Mouse (Mus musculus): ENCODE results near the gene Castor1. TPM values are rescaled to one million over a fixed set of nuclear protein-coding genes. Genes with fewer than 3 reads are reported as not detected.

Castor1 gene
- polyA plus RNA-seq, 1 experiment = 1.4 TPM

- H3K4me1 ChIP-seq = peaks cover 48% of the 10 kb centered on the region
- H3K36me3 ChIP-seq (replicated peaks; ENCODE audit: low read length) = no peaks in the 10 kb centered on the region
- H3K27me3 ChIP-seq (replicated peaks) = peaks cover 67% of the 10 kb centered on the region
- peaks cover 7% of the 10 kb centered on the region for H3K9me3 ChIP-seq
- TF ChIP-seq GATA1 (IDR thresholded peaks at IDR 0.05; ENCODE audit: borderline replicate concordance, low read length) (no peak), FLI1 (IDR thresholded peaks at IDR 0.05; ENCODE audit: low read length) (no peak)
- H3K4me3 ChIP-seq (replicated peaks) = peak within 1 kb of the TSS; percentile 65
Measured at GRCm38 (mm10) chr11:4256846-4257607, 39.0 kb downstream of the Castor1 start, which contains the start of gene Lif. Lif (plus strand) TSS chr11:4257557.

GRCm38 (mm10) chr11:4257756-4258155, 39.7 kb downstream of the Castor1 start:
- TF ChIP-seq FLI1 (IDR thresholded peaks at IDR 0.05; ENCODE audit: low read length) (no peak), GATA1 (IDR thresholded peaks at IDR 0.05; ENCODE audit: borderline replicate concordance, low read length) (no peak)
- H3K9me3 ChIP-seq = peaks cover 6% of the 10 kb centered on the region
- no peaks in the 10 kb centered on the region for H3K36me3 ChIP-seq (replicated peaks; ENCODE audit: low read length)
- peaks cover 73% of the 10 kb centered on the region for H3K27me3 ChIP-seq (replicated peaks)
- H3K4me3 ChIP-seq (replicated peaks) = peak overlapping the region; percentile 65
- H3K4me1 ChIP-seq = peaks cover 52% of the 10 kb centered on the region

- Histone ChIP-seq H3K36me3 (replicated peaks; ENCODE audit: low read length) (no peaks in the 10 kb centered on the region), H3K4me1 (peaks cover 54% of the 10 kb centered on the region), H3K9me3 (no peaks in the 10 kb centered on the region), H3K4me3 (replicated peaks) (peak overlapping the region; percentile 87), H3K27me3 (replicated peaks) (peaks cover 76% of the 10 kb centered on the region)
- TF ChIP-seq FLI1 (IDR thresholded peaks at IDR 0.05; ENCODE audit: low read length) (no peak), GATA1 (IDR thresholded peaks at IDR 0.05; ENCODE audit: borderline replicate concordance, low read length) (no peak)
Measured at GRCm38 (mm10) chr11:4258657-4259082, 40.6 kb downstream of the Castor1 start.

- H3K36me3 ChIP-seq (replicated peaks; ENCODE audit: low read length) = no peaks in the 10 kb centered on the region
- peaks cover 69% of the 10 kb centered on the region for H3K4me1 ChIP-seq
- peak overlapping the region; percentile 89 for H3K4me3 ChIP-seq (replicated peaks)
- H3K9me3 ChIP-seq = no peaks in the 10 kb centered on the region
- TF ChIP-seq FLI1 (IDR thresholded peaks at IDR 0.05; ENCODE audit: low read length) (no peak), GATA1 (IDR thresholded peaks at IDR 0.05; ENCODE audit: borderline replicate concordance, low read length) (no peak)
- H3K27me3 ChIP-seq (replicated peaks) = peaks cover 87% of the 10 kb centered on the region
Measured at GRCm38 (mm10) chr11:4260463-4261187, 42.6 kb downstream of the Castor1 start.

GRCm38 (mm10) chr11:4261188-4261494, 43.1 kb downstream of the Castor1 start:
- Histone ChIP-seq H3K9me3 (no peaks in the 10 kb centered on the region), H3K27me3 (replicated peaks) (peaks cover 87% of the 10 kb centered on the region), H3K4me1 (peaks cover 73% of the 10 kb centered on the region), H3K36me3 (replicated peaks; ENCODE audit: low read length) (no peaks in the 10 kb centered on the region), H3K4me3 (replicated peaks) (no peak overlapping the region)
- TF ChIP-seq GATA1 (IDR thresholded peaks at IDR 0.05; ENCODE audit: borderline replicate concordance, low read length) = no peak
- TF ChIP-seq FLI1 (IDR thresholded peaks at IDR 0.05; ENCODE audit: low read length) = no peak

- TF ChIP-seq FLI1 (IDR thresholded peaks at IDR 0.05; ENCODE audit: low read length) = no peak
- TF ChIP-seq GATA1 (IDR thresholded peaks at IDR 0.05; ENCODE audit: borderline replicate concordance, low read length) = no peak
- Histone ChIP-seq H3K4me1 (peaks cover 80% of the 10 kb centered on the region), H3K4me3 (replicated peaks) (no peak overlapping the region), H3K36me3 (replicated peaks; ENCODE audit: low read length) (no peaks in the 10 kb centered on the region), H3K9me3 (no peaks in the 10 kb centered on the region), H3K27me3 (replicated peaks) (peaks cover 88% of the 10 kb centered on the region)
Measured at GRCm38 (mm10) chr11:4261969-4262368, 43.9 kb downstream of the Castor1 start.

- Histone ChIP-seq H3K4me1 (peaks cover 76% of the 10 kb centered on the region), H3K9me3 (no peaks in the 10 kb centered on the region), H3K4me3 (replicated peaks) (no peak overlapping the region), H3K36me3 (replicated peaks; ENCODE audit: low read length) (no peaks in the 10 kb centered on the region), H3K27me3 (replicated peaks) (peaks cover 88% of the 10 kb centered on the region)
- no peak for TF ChIP-seq FLI1 (IDR thresholded peaks at IDR 0.05; ENCODE audit: low read length)
- no peak for TF ChIP-seq GATA1 (IDR thresholded peaks at IDR 0.05; ENCODE audit: borderline replicate concordance, low read length)
Measured at GRCm38 (mm10) chr11:4262847-4263246, 44.8 kb downstream of the Castor1 start.

GRCm38 (mm10) chr11:4263296-4263695, 45.3 kb downstream of the Castor1 start:
- no peaks in the 10 kb centered on the region for H3K9me3 ChIP-seq
- no peaks in the 10 kb centered on the region for H3K36me3 ChIP-seq (replicated peaks; ENCODE audit: low read length)
- no peak for TF ChIP-seq FLI1 (IDR thresholded peaks at IDR 0.05; ENCODE audit: low read length)
- TF ChIP-seq GATA1 (IDR thresholded peaks at IDR 0.05; ENCODE audit: borderline replicate concordance, low read length) = no peak
- peaks cover 74% of the 10 kb centered on the region for H3K4me1 ChIP-seq
- H3K4me3 ChIP-seq (replicated peaks) = no peak overlapping the region
- peaks cover 88% of the 10 kb centered on the region for H3K27me3 ChIP-seq (replicated peaks)

GRCm38 (mm10) chr11:4264066-4264465, 46.0 kb downstream of the Castor1 start:
- TF ChIP-seq FLI1 (IDR thresholded peaks at IDR 0.05; ENCODE audit: low read length) (no peak), GATA1 (IDR thresholded peaks at IDR 0.05; ENCODE audit: borderline replicate concordance, low read length) (no peak)
- H3K9me3 ChIP-seq = no peaks in the 10 kb centered on the region
- no peak overlapping the region for H3K4me3 ChIP-seq (replicated peaks)
- peaks cover 67% of the 10 kb centered on the region for H3K4me1 ChIP-seq
- peaks cover 93% of the 10 kb centered on the region for H3K27me3 ChIP-seq (replicated peaks)
- no peaks in the 10 kb centered on the region for H3K36me3 ChIP-seq (replicated peaks; ENCODE audit: low read length)

Measured in megakaryocyte, embryonic 14.5 days (primary cell).